Mouse (Mus musculus) heart, embryonic 15.5 days (tissue): ENCODE measurements around the gene Pask. TPM values are rescaled to one million over a fixed set of nuclear protein-coding genes. Genes with fewer than 3 reads are reported as not detected.
A peak's percentile ranks its signal among the peaks of the same experiment; 100 is the strongest.
"Not testable (repeated sequence)": the region's sequence is repeated elsewhere in the genome, so short reads cannot be mapped to it uniquely, and the experiment has no call there.

Source experiments
- ATAC-seq: fragments of 200-750 bp; cut with Nextera tagmentation; replicated peaks from 2 replicates; pipeline ENCODE4 v1.8.0; 2017; ENCODE audit warnings: low read depth, moderate TSS enrichment; ENCODE audit not compliant: insufficient number of reproducible peaks, insufficient read depth, low FRiP score
- H3K27ac ChIP-seq: fragments of 300-500 bp; sonication (generic); 2 replicates; pipeline ENCODE4 v1.5.1; 2015; ENCODE audit warnings: mild to moderate bottlenecking, inconsistent platforms
- H3K27me3 ChIP-seq: fragments of 300-500 bp; sonication (generic); 2 replicates; pipeline ENCODE4 v1.6.1; 2015; ENCODE audit warnings: inconsistent platforms
- H3K36me3 ChIP-seq: fragments of 300-500 bp; sonication (generic); 2 replicates; pipeline ENCODE4 v1.6.1; 2015; ENCODE audit warnings: mild to moderate bottlenecking, inconsistent platforms
- H3K4me1 ChIP-seq: fragments of 300-500 bp; sonication (generic); replicated peaks from 2 replicates; pipeline ENCODE4 v1.6.1; 2015; ENCODE audit warnings: inconsistent platforms
- H3K4me2 ChIP-seq: fragments of 300-500 bp; sonication (generic); 2 replicates; pipeline ENCODE4 v1.6.1; 2015; ENCODE audit warnings: inconsistent platforms, mild to moderate bottlenecking, moderate library complexity
- H3K4me3 ChIP-seq: fragments of 300-500 bp; sonication (generic); 2 replicates; pipeline ENCODE4 v1.5.1; 2015; ENCODE audit warnings: mild to moderate bottlenecking, inconsistent platforms
- H3K9ac ChIP-seq: fragments of 300-500 bp; sonication (generic); 2 replicates; pipeline ENCODE4 v1.6.1; 2015; ENCODE audit warnings: mild to moderate bottlenecking, inconsistent platforms
- H3K9me3 ChIP-seq: fragments of 300-500 bp; sonication (generic); replicated peaks from 2 replicates; pipeline ENCODE4 v1.6.1; 2016; ENCODE audit warnings: inconsistent platforms
- WGBS: fragments of 180-500 bp; shearing (Covaris S2); methylation state at CpG from one replicate; pipeline ENCODE4 v1.1.7; 2015; ENCODE audit warnings: mixed read lengths; 5-methylcytosine and 5-hydroxymethylcytosine counted together
- polyA plus RNA-seq: library from polyadenylated mRNA; unstranded; fragments of >200 nt; fragmentation: Nextera tagmentation; extraction: Ambion mirVana; gene quantifications from 2 replicates; pipeline ENCODE4 v1.2.1, GENCODE M21; 2015

Gene Pask
- polyA plus RNA-seq, 1 experiment from 2014 or later: 5.4 TPM

DNA sequence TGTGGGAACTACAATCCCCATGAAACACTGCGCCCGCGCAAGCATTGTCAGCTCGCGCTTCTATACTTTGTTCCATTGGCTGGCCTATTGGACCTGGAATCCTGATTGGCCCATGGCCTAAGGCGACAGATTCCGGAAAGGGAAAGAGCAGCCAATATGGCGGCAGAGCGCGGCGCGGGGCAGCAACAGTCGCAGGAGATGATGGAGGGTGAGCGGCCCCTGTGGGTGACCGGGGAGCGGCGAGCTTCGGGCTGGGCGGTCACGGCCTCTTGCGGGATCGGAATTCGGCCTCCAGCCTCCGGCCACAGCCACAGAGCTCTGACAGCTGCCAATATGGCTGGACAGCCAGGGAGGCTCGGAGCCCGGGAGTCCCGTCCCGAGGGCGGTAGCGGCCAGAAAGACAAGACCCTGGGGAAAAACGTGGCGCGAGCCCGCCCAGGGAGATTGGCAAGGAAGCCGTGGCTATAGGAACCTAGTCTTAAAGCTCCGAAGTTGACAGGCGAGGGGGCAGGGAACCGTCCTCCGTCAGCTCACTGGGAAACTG, 294 bp upstream of the Pask start:
- no peaks in the 10 kb centered on the region for H3K9me3 ChIP-seq
- H3K4me3 ChIP-seq: peak overlapping the region; percentile 89
- WGBS: under 1% methylated on average over 39 of the region's 39 CpGs
- H3K27me3 ChIP-seq: no peaks in the 10 kb centered on the region
- H3K4me1 ChIP-seq: peaks cover 17% of the 10 kb centered on the region
- ATAC-seq: peak; percentile 95
- peak overlapping the region; percentile 97 for H3K4me2 ChIP-seq
- H3K9ac ChIP-seq: peak overlapping the region; percentile 81
- H3K27ac ChIP-seq: peak overlapping the region; percentile 65
- H3K36me3 ChIP-seq: peaks cover 16% of the 10 kb centered on the region

DNA sequence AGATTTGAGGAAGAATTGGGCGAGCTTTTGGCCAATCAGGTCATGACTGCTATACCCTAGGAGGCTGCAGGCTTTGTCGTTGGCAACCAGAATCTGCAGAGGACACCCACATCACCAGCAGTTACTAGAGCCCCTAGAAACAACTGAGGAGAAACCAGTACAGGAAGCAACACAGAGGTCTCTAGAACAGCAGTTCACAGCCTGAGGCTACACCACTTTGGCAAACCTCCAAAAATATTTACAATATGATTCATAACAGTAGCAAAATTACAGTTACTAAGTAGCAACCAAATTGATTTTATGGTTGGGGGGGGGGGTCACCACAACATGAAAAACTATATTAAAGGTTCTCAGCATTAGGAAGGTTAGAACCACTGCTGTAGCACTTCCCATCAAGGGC, 8.7 kb downstream of the Pask start:
- Histone ChIP-seq H3K4me3 (no peak overlapping the region), H3K9me3 (no peaks in the 10 kb centered on the region), H3K27me3 (no peaks in the 10 kb centered on the region), H3K9ac (no peak overlapping the region), H3K4me1 (no peaks in the 10 kb centered on the region), H3K4me2 (no peak overlapping the region), H3K36me3 (peaks cover 7% of the 10 kb centered on the region), H3K27ac (no peak overlapping the region)
- no peak for ATAC-seq
- 72% methylated on average over 2 of the region's 2 CpGs for WGBS

DNA sequence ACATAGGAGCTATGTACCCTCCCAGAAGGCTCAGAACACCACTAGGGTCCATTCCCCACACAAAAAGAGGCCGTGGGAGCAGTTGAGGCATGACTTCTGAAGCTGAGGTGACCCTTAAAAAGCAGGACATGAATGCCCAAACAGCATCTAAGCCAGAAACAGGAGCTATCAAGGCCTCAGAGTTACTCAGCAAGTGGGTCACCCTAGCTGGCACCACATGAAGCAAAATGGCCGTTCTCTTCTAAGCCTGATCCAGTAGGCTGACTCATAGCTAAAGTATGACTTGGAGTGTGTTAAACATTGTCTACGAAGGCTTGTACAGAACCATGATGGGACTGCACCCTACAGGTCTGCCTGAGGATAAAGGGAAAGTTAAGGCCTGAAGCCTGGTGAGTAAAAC, 16.8 kb downstream of the Pask start:
- Histone ChIP-seq H3K9ac (no peak overlapping the region), H3K9me3 (no peaks in the 10 kb centered on the region), H3K27me3 (no peaks in the 10 kb centered on the region), H3K27ac (no peak overlapping the region), H3K4me3 (no peak overlapping the region), H3K4me2 (no peak overlapping the region), H3K36me3 (peaks cover 25% of the 10 kb centered on the region; the same call in 1 of the 2 replicates), H3K4me1 (no peaks in the 10 kb centered on the region)
- no peak for ATAC-seq
- WGBS: 85% methylated on average over 3 of the region's 3 CpGs

DNA sequence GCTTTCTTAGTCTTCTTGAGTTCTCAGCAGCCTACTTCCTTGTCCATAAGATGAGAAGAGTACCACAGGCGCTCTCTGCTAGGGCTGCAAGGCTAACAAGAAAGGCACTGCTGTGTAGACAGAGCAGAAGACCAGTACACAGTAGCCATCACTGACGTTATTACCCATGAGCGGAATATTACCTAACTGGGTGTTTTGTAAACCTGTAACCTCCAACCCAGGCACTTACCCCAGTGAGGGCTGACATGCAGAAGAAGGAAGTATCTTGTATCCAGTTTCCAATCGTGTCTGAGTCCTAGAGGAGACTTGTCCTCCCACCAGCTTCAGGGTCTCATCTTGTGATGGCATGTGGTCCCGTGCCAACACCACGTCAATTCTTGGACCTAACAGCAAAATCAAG, 19.3 kb downstream of the Pask start:
- WGBS: 87% methylated on average over 6 of the region's 6 CpGs
- Histone ChIP-seq H3K9ac (no peak overlapping the region), H3K4me2 (no peak overlapping the region), H3K36me3 (peaks cover 39% of the 10 kb centered on the region; the same call in 1 of the 2 replicates), H3K4me1 (no peaks in the 10 kb centered on the region), H3K27ac (no peak overlapping the region), H3K4me3 (no peak overlapping the region), H3K27me3 (no peaks in the 10 kb centered on the region), H3K9me3 (no peaks in the 10 kb centered on the region)
- no peak for ATAC-seq

DNA sequence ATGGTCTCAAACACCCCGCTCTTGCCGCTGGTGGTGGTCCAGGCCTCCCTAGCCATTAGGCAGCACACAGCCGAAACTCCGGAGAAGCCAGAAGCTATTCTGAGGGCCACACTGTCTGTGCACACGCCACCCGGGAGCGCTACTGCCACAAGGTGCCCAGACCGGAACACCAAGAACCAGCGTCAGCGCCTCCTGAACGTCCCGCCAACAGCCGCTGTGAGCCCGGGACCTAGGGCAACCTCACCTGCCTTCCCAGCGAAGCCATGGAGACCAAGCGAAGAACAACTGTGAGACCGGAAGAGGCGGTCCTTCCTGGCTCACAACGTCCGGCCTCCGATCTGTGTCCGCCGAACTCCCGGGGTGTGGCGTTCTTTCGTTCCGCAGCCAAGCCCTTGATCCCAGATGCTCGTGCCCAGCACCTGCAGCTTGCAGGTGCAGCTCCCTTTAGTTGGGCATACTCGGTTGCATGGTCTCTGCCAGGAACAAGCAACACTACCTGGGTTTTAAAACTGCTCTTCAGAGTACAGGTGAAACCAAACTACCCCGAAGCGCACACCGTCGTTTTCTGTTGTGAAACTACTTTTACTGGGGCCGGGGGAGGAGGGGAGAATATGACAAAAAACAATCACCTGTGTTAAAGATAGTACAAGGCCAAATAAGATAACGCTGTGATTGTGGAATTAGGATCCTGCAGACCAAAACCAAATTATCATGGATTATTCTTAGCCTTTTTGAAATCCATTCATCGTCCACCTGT, 37.5 kb downstream of the Pask start, which contains the start of gene Mterf4:
TSS of gene Mterf4 (minus strand) at position 335 of the 757 bp plus-strand sequence.
- peak; percentile 84 for ATAC-seq
- 7% methylated on average over 36 of the region's 36 CpGs for WGBS
- no peak within 1 kb of the TSS for H3K27ac ChIP-seq

DNA sequence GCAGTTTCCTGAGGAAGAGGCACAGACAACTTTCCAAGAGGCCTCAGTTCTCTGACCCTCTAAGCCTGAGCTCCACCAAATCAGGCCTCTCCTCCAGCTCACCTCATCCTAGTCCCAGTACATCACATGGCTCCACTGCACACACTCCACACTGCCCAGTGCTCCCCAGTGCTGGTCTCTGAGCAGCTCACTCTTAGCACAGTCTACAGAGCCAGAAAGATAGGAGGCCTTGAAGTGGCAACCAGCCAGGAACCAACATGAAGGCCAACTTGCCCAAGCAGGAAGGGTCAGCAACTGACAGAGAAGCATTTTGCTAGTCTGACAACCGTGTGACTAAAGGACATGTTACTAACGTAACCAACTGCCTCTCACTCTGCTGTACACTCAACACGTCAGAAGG, 42.7 kb downstream of the Pask start:
- 63% methylated on average over 3 of the region's 3 CpGs for WGBS
- peak; percentile 45; the same call in 1 of the 2 replicates for ATAC-seq
- peaks cover 7% of the 10 kb centered on the region for H3K4me1 ChIP-seq

More for the DNA sequence above, 37.5 kb downstream of the Pask start, which contains the start of gene Mterf4:
- Histone ChIP-seq H3K4me1 (peaks cover 7% of the 10 kb centered on the region), H3K4me2 (peak within 1 kb of the TSS; percentile 75), H3K36me3 (peaks cover 29% of the 10 kb centered on the region), H3K9ac (peak within 1 kb of the TSS; percentile 77), H3K9me3 (no peaks in the 10 kb centered on the region), H3K4me3 (peak within 1 kb of the TSS; percentile 78), H3K27me3 (no peaks in the 10 kb centered on the region)

DNA sequence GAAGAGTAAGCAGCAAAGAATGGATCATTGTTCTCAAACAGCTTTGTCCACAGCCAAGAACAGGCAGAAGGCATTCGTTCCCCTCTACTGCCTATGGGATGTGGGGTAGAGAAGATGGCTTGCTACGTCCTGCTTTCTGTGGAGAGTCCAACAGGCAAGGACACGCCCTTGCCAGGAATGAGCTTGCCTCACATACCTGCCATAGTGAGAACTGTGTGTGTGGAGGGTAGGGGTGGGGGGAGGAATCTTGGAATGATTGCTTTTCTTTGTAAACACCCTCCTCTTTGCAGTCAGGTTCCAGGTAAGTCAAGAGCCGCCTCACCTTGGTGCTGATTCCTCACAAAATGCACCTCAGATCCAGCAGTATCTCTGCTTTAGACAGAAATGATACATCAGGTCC, 43.5 kb downstream of the Pask start:
- 92% methylated on average over 4 of the region's 4 CpGs for WGBS
- no peak overlapping the region for H3K9ac ChIP-seq
- no peak overlapping the region for H3K4me2 ChIP-seq
- peaks cover 3% of the 10 kb centered on the region for H3K4me1 ChIP-seq
- H3K36me3 ChIP-seq: peaks cover 50% of the 10 kb centered on the region
- no peaks in the 10 kb centered on the region for H3K9me3 ChIP-seq
- no peaks in the 10 kb centered on the region for H3K27me3 ChIP-seq
- no peak overlapping the region for H3K27ac ChIP-seq
- no peak for ATAC-seq
- no peak overlapping the region for H3K4me3 ChIP-seq

More for the DNA sequence above, 42.7 kb downstream of the Pask start:
- H3K36me3 ChIP-seq: peaks cover 50% of the 10 kb centered on the region
- no peak overlapping the region for H3K4me3 ChIP-seq
- no peak overlapping the region for H3K27ac ChIP-seq
- no peaks in the 10 kb centered on the region for H3K27me3 ChIP-seq
- no peak overlapping the region for H3K9ac ChIP-seq
- H3K4me2 ChIP-seq: no peak overlapping the region
- H3K9me3 ChIP-seq: no peaks in the 10 kb centered on the region

DNA sequence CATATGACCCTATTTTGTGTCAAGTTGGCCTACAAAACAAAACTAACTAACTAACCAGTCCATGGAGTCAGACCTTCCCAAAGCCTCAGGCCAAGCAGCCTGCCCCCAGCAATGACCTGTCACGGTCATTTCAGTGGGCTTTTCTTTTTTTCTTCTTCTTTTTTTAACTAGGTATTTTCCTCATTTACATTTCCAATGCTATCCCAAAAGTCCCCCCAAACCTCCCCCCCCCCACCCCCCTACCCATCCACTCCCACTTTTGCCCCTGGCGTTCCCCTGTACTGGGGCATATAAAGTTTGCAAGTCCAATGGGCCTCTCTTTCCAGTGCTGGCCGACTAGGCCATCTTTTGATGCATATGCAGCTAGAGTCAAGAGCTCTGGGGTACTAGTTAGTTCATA, 48.8 kb downstream of the Pask start:
- H3K9me3 ChIP-seq, H3K4me3 ChIP-seq, H3K27ac ChIP-seq, H3K4me1 ChIP-seq, ATAC-seq, H3K27me3 ChIP-seq, H3K4me2 ChIP-seq, H3K9ac ChIP-seq: not testable (repeated sequence)
- WGBS: 89% methylated on average over 3 of the region's 3 CpGs
- H3K36me3 ChIP-seq: peaks cover 22% of the 10 kb centered on the region; the same call in 1 of the 2 replicates

DNA sequence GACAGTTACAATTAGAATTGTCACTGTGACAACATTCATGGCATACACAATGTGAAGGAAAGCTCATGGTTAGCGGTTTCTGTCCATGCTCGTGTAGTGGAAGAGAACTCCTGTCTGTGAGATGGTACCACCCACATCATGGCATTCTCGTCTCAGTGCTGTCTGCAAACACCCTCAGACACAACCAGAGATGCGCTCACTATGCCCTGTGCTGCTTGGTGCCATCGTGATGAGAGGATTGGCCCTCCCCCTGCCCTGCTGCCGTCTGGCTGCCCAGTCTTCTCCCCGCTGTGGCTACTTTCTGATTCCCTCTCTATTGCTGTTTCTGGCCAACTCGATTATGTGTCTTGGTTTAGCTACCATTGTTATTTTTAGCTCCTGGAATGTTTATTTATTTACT, 51.3 kb downstream of the Pask start:
- no peak overlapping the region for H3K4me2 ChIP-seq
- no peaks in the 10 kb centered on the region for H3K9me3 ChIP-seq
- no peaks in the 10 kb centered on the region for H3K27me3 ChIP-seq
- H3K27ac ChIP-seq: no peak overlapping the region
- no peaks in the 10 kb centered on the region for H3K4me1 ChIP-seq
- H3K36me3 ChIP-seq: peaks cover 10% of the 10 kb centered on the region; the same call in 1 of the 2 replicates
- 77% methylated on average over 8 of the region's 8 CpGs for WGBS
- no peak overlapping the region for H3K4me3 ChIP-seq
- ATAC-seq: no peak
- H3K9ac ChIP-seq: no peak overlapping the region

DNA sequence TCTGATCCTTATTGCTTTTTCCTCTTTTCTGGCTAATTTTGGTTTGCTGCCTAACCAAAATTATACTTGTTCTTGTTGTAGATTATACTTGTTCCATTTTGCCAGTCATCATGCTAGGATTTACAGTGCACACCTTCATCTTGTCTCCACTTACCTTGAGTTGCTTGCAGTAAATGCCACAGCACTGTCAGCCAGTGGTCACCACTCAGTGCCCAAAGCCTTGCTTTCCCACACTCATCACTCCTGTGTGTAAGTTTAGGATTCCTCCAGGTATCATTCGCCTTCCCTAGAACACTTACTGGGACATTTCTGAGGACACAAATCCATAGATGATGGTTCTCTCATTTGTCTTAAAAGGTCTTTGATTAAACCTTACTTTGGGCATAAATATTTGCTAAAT, 51.7 kb downstream of the Pask start:
- H3K27me3 ChIP-seq: no peaks in the 10 kb centered on the region
- H3K4me2 ChIP-seq: no peak overlapping the region
- H3K4me3 ChIP-seq: no peak overlapping the region
- no peak for ATAC-seq
- 85% methylated on average over 1 of the region's 1 CpGs for WGBS
- H3K27ac ChIP-seq: no peak overlapping the region
- no peak overlapping the region for H3K9ac ChIP-seq
- H3K9me3 ChIP-seq: no peaks in the 10 kb centered on the region
- H3K4me1 ChIP-seq: no peaks in the 10 kb centered on the region
- H3K36me3 ChIP-seq: peaks cover 7% of the 10 kb centered on the region; the same call in 1 of the 2 replicates

DNA sequence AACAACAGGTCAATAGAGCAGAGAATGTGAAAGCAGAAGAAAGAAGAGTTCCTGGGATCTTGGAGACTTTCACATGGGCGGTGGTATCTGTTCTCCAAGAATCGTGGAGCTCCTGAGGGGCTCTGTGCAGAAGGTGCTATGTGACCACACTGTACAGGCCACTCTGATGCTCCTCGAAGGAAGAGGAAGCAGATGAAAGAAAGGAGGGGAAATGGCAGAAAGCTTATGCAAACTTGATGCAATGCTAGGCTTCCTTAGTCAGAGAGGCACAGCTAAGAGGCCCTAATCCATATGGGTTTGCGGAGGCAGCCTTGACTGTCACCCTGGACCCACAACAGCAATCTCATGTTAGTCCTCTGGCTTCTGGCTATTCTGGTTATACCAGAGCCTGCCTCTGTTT, 52.3 kb downstream of the Pask start:
- WGBS: 72% methylated on average over 4 of the region's 4 CpGs

More for the DNA sequence above, 52.3 kb downstream of the Pask start:
- Histone ChIP-seq H3K9me3 (no peaks in the 10 kb centered on the region), H3K4me2 (no peak overlapping the region), H3K36me3 (peaks cover under 1% of the 10 kb centered on the region; the same call in 1 of the 2 replicates), H3K4me3 (no peak overlapping the region), H3K27ac (no peak overlapping the region), H3K4me1 (no peaks in the 10 kb centered on the region), H3K27me3 (no peaks in the 10 kb centered on the region), H3K9ac (no peak overlapping the region)
- ATAC-seq: no peak
